Mouse (Mus musculus) CH12.LX (cell line): Measurements from ENCODE around the gene Krtap24-1. TPM values are rescaled to one million over a fixed set of nuclear protein-coding genes. Genes with fewer than 3 reads are reported as not detected.

Experiments
- DNase-seq: peaks from one replicate; pipeline ENCODE4 v3.0.0-alpha.2; 2013; ENCODE audit errors: extremely low read depth
- H3K27ac ChIP-seq: 2 replicates; pipeline ENCODE4 v1.5.1; 2012; ENCODE audit warnings: low read depth, mild to moderate bottlenecking, control low read depth, moderate library complexity; ENCODE audit not compliant: insufficient read depth
- H3K27me3 ChIP-seq: replicated peaks from 2 replicates; pipeline ENCODE3; 2012; ENCODE audit warnings: inconsistent platforms
- H3K36me3 ChIP-seq, 2 experiments: replicated peaks in 1 of 2; 2 replicates each; pipeline versions ENCODE3 to v1.6.1; 2012; ENCODE audit warnings: inconsistent platforms in 1 of 2, low read length in 1 of 2, mild to moderate bottlenecking in 1 of 2, mixed read lengths in 1 of 2, moderate library complexity in 1 of 2; ENCODE audit not compliant: control insufficient read depth in 1 of 2, insufficient read depth in 1 of 2
- H3K4me1 ChIP-seq, 2 experiments: 2 replicates each; pipeline ENCODE4 v1.6.1; 2012; ENCODE audit warnings: inconsistent platforms in 1 of 2, moderate library complexity in 1 of 2; ENCODE audit not compliant: insufficient read depth in 2 of 2, control insufficient read depth in 1 of 2
- H3K4me2 ChIP-seq: 2 replicates; pipeline ENCODE4 v1.6.1; 2012; ENCODE audit warnings: low read depth, mild to moderate bottlenecking, control low read depth; ENCODE audit not compliant: poor library complexity, insufficient read depth, severe bottlenecking
- H3K4me3 ChIP-seq, 3 experiments: fragments of 150-350 bp in 1 of 3; sonication (generic) in 1 of 3; replicated peaks in 1 of 3; 2 replicates each; pipeline versions ENCODE3 to v1.5.1; 2011 to 2012; ENCODE audit warnings: low read depth in 2 of 3, low read length in 2 of 3, mild to moderate bottlenecking in 2 of 3, moderate library complexity in 2 of 3, control low read depth in 1 of 3, improper control_type of control experiment in 1 of 3, inconsistent platforms in 1 of 3, mixed read lengths in 1 of 3; ENCODE audit not compliant: poor library complexity in 1 of 3
- H3K79me2 ChIP-seq: replicated peaks from 2 replicates; pipeline ENCODE4 v1.6.1; 2012; ENCODE audit warnings: mild to moderate bottlenecking, moderate library complexity; ENCODE audit not compliant: control insufficient read depth, poor library complexity, insufficient read depth, severe bottlenecking; ENCODE audit errors: extremely low read depth
- H3K9ac ChIP-seq: 2 replicates; pipeline ENCODE4 v1.6.1; 2012; ENCODE audit warnings: low read depth, mild to moderate bottlenecking, control low read depth, moderate library complexity; ENCODE audit not compliant: insufficient read depth
- H3K9me3 ChIP-seq: replicated peaks from 2 replicates; pipeline ENCODE3; 2012; ENCODE audit warnings: low read length, inconsistent platforms, mixed read lengths
- BHLHE40 ChIP-seq: IDR thresholded peaks from 2 replicates; pipeline ENCODE4 v1.6.1; 2011; ENCODE audit warnings: mild to moderate bottlenecking, low read depth, low read length, improper control_type of control experiment
- CTCF ChIP-seq, 2 experiments: IDR thresholded peaks in 1 of 2; conservative IDR thresholded peaks in 1 of 2; 2 replicates each; pipeline ENCODE4 v1.5.1; 2011 to 2012; ENCODE audit warnings: low read depth in 2 of 2, low read length in 2 of 2, improper control_type of control experiment in 1 of 2, inconsistent platforms in 1 of 2, mild to moderate bottlenecking in 1 of 2, moderate library complexity in 1 of 2
- ETS1 ChIP-seq: conservative IDR thresholded peaks from 2 replicates; pipeline ENCODE4 v1.6.1; 2012; ENCODE audit warnings: low read depth, mild to moderate bottlenecking, inconsistent platforms, low read length, improper control_type of control experiment, moderate library complexity
- HCFC1 ChIP-seq: IDR thresholded peaks from 2 replicates; pipeline ENCODE4 v1.6.1; 2012; ENCODE audit warnings: low read depth, mild to moderate bottlenecking, inconsistent platforms, low read length, improper control_type of control experiment
- JUN ChIP-seq: IDR thresholded peaks from 2 replicates; pipeline ENCODE4 v1.6.1; 2011; ENCODE audit warnings: low read depth, mild to moderate bottlenecking, low read length, improper control_type of control experiment, moderate library complexity; ENCODE audit not compliant: insufficient read depth
- MAFK ChIP-seq: IDR thresholded peaks from 2 replicates; pipeline ENCODE4 v1.6.1; 2011; ENCODE audit warnings: low read length, improper control_type of control experiment; ENCODE audit not compliant: insufficient replicate concordance
- MAX ChIP-seq: IDR thresholded peaks from 2 replicates; pipeline ENCODE4 v1.6.1; 2011; ENCODE audit warnings: low read length, improper control_type of control experiment
- MAZ ChIP-seq: IDR thresholded peaks from 2 replicates; pipeline ENCODE4 v1.6.1; 2012; ENCODE audit warnings: low read depth, mild to moderate bottlenecking, inconsistent platforms, low read length, improper control_type of control experiment, moderate library complexity
- MEF2A ChIP-seq: IDR thresholded peaks from 2 replicates; pipeline ENCODE4 v1.6.1; 2014; ENCODE audit warnings: low read depth, mild to moderate bottlenecking, inconsistent platforms, low read length, improper control_type of control experiment, borderline replicate concordance
- MYC ChIP-seq: IDR thresholded peaks from 2 replicates; pipeline ENCODE4 v1.6.1; 2011; ENCODE audit warnings: low read depth, mild to moderate bottlenecking, improper control_type of control experiment, low read length
- NELFE ChIP-seq: IDR thresholded peaks from 2 replicates; pipeline ENCODE4 v1.6.1; 2011; ENCODE audit warnings: low read depth, low read length, improper control_type of control experiment
- NRF1 ChIP-seq: IDR thresholded peaks from 2 replicates; pipeline ENCODE4 v1.6.1; 2014; ENCODE audit warnings: low read depth, mild to moderate bottlenecking, inconsistent platforms, low read length, improper control_type of control experiment, moderate library complexity
- POLR2A ChIP-seq: IDR thresholded peaks from 2 replicates; pipeline ENCODE4 v1.6.1; 2011; ENCODE audit warnings: low read depth, mild to moderate bottlenecking, improper control_type of control experiment, low read length
- POLR2AphosphoS2 ChIP-seq: IDR thresholded peaks from 2 replicates; pipeline ENCODE4 v1.6.1; 2011; ENCODE audit warnings: low read depth, low read length, improper control_type of control experiment
- RAD21 ChIP-seq: IDR thresholded peaks from 2 replicates; pipeline ENCODE4 v1.6.1; 2011; ENCODE audit warnings: low read depth, mild to moderate bottlenecking, low read length, improper control_type of control experiment, moderate library complexity
- RCOR1 ChIP-seq: conservative IDR thresholded peaks from 2 replicates; pipeline ENCODE4 v1.6.1; 2012; ENCODE audit warnings: low read depth, mild to moderate bottlenecking, inconsistent platforms, low read length, improper control_type of control experiment
- SIN3A ChIP-seq: IDR thresholded peaks from 2 replicates; pipeline ENCODE4 v1.6.1; 2012; ENCODE audit warnings: low read length, improper control_type of control experiment, inconsistent platforms
- UBTF ChIP-seq: IDR thresholded peaks from 2 replicates; pipeline ENCODE4 v1.6.1; 2012; ENCODE audit warnings: low read depth, mild to moderate bottlenecking, inconsistent platforms, low read length, improper control_type of control experiment, moderate library complexity
- USF2 ChIP-seq: conservative IDR thresholded peaks from 2 replicates; pipeline ENCODE4 v1.6.1; 2011; ENCODE audit warnings: low read depth, low read length, improper control_type of control experiment
- ZC3H11A ChIP-seq: IDR thresholded peaks from 2 replicates; pipeline ENCODE4 v1.6.1; 2012; ENCODE audit warnings: low read depth, mild to moderate bottlenecking, inconsistent platforms, low read length, improper control_type of control experiment
- ZMIZ1 ChIP-seq: IDR thresholded peaks from 2 replicates; pipeline ENCODE4 v1.6.1; 2012; ENCODE audit warnings: low read depth, mild to moderate bottlenecking, inconsistent platforms, low read length, improper control_type of control experiment
- dilution Hi-C: fragments of 300-500 bp; cut with MboI; formaldehyde crosslinking; loops from 2 replicates; pipeline ENCODE4 v1.14.3; 2020; ENCODE audit warnings: low sequenced_read_pairs; ENCODE audit not compliant: extremely low pct_unique_long_range_greater_than_20kb, extremely low pct_ligation_motif_present
- in situ Hi-C: fragments of 300-500 bp; cut with MboI; formaldehyde crosslinking; loops from 3 replicates; pipeline ENCODE4 v1.14.3; 2019; ENCODE audit warnings: low sequenced_read_pairs, low pct_ligation_motif_present, low pct_unique_long_range_greater_than_20kb, mixed read lengths
- polyA plus RNA-seq: library from polyadenylated mRNA; unstranded; fragments of >175 nt; gene quantifications from 2 replicates; pipeline ENCODE4 v1.2.1, GENCODE M21; 2012; ENCODE audit warnings: low read depth; ENCODE audit not compliant: insufficient read length
- total RNA-seq, 2 experiments: library from RNA; depleted of rRNA; stranded (reverse); fragments of 300-350 nt in 1 of 2; fragments of >200 nt in 1 of 2; gene quantifications; 2 replicates each; pipeline ENCODE4 v1.2.3; 2012 to 2014

The Krtap24-1 gene
- total and polyA plus RNA-seq, 3 experiments = not detected

DNA sequence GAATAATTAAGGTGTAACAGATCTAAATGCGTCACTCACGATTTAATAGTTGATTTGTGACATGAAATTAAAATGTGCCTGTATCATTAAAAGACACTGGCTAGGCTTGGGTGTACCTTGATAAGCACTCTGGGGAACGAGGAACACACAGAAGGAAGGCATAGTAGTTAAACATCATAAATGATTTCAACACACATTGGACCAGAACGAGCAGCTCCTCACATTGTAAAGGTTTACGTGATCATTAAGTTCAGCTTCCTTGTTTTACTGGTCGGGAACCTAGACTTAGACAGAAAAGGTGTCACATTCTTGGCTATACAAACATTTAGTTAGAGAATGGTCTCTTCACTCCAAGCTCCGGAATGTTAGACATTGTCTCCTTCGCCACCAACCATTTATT lies 11.8 kb downstream of the Krtap24-1 start:
- H3K4me3 ChIP-seq = no peak overlapping the region
- H3K4me1 ChIP-seq = no peaks in the 10 kb centered on the region
- H3K27ac ChIP-seq = no peak overlapping the region
- no peak overlapping the region for H3K4me2 ChIP-seq
- in situ Hi-C loops = no loop called here
- dilution Hi-C loops = no loop called here
- no peak for DNase-seq
- H3K36me3 ChIP-seq = no peaks in the 10 kb centered on the region
- no peak for TF ChIP-seq HCFC1
- no peak for TF ChIP-seq SIN3A
- no peak for TF ChIP-seq MYC
- no peak for TF ChIP-seq MEF2A
- no peak for TF ChIP-seq POLR2A
- TF ChIP-seq RCOR1 = no peak
- TF ChIP-seq JUN = no peak
- TF ChIP-seq USF2 = no peak
- TF ChIP-seq NELFE = no peak
- TF ChIP-seq, all 38 proteins: peak for 0
- H3K9ac ChIP-seq = no peak overlapping the region
- no peaks in the 10 kb centered on the region for H3K27me3 ChIP-seq
- peaks cover 60% of the 10 kb centered on the region for H3K9me3 ChIP-seq
- no peaks in the 10 kb centered on the region for H3K79me2 ChIP-seq

DNA sequence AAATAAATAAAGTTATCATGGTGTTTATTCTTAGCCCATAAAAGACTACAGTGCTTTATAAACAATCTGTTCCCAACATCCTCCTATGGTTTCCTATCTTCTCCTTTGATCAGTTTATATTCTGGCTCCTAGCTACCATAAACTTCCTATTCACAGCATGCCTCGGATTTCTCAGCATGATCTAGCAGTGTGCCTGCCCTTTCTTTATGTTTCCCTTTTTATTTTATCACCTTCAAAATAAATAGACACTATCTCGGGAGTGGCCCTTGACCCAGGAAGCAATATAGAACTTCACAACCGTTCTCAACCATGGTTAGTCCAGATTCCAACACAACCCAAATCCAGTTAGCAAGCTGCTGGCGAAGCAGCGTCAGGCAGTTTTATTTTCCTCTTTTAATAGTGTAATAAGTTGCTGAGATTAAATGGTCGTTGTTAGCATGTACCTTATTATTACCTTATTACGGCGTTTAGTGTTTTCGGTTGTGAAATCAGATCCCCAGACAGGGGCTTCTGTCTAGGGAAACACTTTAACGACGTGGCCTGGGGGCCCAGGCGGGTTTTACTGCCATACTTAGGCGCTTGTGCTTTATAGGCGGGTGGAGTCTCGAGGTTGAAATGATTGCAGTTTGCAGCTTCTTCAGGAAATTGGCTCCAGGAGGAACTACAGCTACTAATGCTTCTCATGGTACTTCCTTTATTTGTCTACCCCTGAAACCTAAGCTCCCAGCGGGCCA lies 12.4 kb downstream of the Krtap24-1 start:
- DNase-seq = no peak
- no peak overlapping the region for H3K4me2 ChIP-seq
- TF ChIP-seq MYC = no peak
- no peak for TF ChIP-seq RCOR1
- no peak for TF ChIP-seq MAZ
- TF ChIP-seq MAX = no peak
- TF ChIP-seq POLR2AphosphoS2 = no peak
- TF ChIP-seq ETS1 = no peak
- no peak for TF ChIP-seq UBTF
- no peak for TF ChIP-seq RAD21
- TF ChIP-seq MEF2A = no peak
- no peak for TF ChIP-seq NRF1
- TF ChIP-seq BHLHE40 = no peak
- TF ChIP-seq MAFK = no peak
- no peak for TF ChIP-seq ZMIZ1
- TF ChIP-seq CTCF (conservative IDR thresholded peaks at IDR 0.05 in 1 of 2, IDR thresholded peaks at IDR 0.05 in 1 of 2; ENCODE audit: low read depth in 2 of 2, low read length in 2 of 2) = no peak
- TF ChIP-seq ZC3H11A = no peak
- peaks cover 63% of the 10 kb centered on the region for H3K9me3 ChIP-seq
- no peaks in the 10 kb centered on the region for H3K27me3 ChIP-seq
- dilution Hi-C loops (no loop called here), in situ Hi-C loops (no loop called here)
- no peak overlapping the region for H3K9ac ChIP-seq
- H3K27ac ChIP-seq = no peak overlapping the region
- H3K4me1 ChIP-seq = no peaks in the 10 kb centered on the region
- H3K4me3 ChIP-seq = no peak overlapping the region
- H3K36me3 ChIP-seq = no peaks in the 10 kb centered on the region
- H3K79me2 ChIP-seq = no peaks in the 10 kb centered on the region
